Mouse (Mus musculus) urinary bladder, adult 18-20 months (tissue): ENCODE measurements around the gene 9130213A22Rik.

Experiments used
- DNase-seq, 2 experiments: peaks; one replicate each; pipeline ENCODE4 v3.0.0; 2022; ENCODE audit warnings: low spot score in 2 of 2, mixed read lengths in 2 of 2

The 9130213A22Rik gene

DNA sequence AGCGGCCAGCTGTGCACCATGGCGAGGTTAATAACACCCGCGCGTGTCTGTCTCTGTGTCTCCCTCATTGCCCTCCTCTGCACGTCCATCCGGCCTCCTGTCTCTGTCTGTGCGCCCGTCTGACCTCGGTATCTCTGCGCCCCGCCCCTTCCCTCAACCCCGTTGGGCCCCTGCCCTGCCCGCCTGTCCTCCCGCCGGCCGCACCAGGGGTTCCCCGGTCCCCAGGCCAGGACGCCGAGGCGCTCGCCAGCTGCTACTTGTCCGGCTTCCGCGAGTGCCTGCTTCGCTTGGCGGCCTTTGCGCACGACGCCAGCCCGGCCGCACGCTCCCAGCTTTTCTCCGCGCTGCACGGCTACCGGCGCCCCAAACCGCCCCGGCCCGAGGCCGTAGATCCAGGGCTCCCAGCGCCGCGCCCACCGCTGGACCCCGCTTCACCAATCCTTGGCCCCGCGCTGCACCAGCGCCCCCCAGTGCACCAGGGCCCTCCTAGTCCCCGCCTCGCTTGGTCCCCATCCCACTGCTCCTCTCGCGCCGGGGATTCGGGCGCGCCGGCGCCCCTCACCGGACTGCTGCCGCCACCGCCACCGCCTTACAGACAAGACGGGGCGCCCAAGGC lies at the start of gene 9130213A22Rik:
Gene 9130213A22Rik (minus strand): TSS at position 254 of the 616 bp plus-strand sequence.
- peak; percentile 79 to 84 for DNase-seq

DNA sequence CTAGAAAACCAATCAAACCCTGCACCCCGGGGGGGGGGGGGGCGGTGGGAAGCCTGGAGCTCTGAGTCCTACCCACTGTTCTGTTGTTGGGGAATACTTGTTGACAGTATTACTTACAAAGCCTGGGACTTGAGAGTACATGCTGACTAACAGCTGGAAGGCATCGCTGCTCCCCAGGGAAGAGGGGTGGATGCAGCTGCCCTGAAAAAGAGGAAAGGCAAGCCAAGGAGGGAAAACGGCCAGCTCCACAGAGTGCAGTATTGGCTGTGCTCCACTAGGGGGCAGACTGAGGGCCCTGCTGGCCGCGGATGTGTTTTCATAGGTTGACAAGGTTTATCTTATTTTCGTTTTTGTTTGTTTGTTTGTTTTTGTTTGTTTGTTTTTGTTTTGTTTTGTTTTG lies 49.2 kb upstream of the 9130213A22Rik start:
- DNase-seq = peak; percentile 38 to 64

DNA sequence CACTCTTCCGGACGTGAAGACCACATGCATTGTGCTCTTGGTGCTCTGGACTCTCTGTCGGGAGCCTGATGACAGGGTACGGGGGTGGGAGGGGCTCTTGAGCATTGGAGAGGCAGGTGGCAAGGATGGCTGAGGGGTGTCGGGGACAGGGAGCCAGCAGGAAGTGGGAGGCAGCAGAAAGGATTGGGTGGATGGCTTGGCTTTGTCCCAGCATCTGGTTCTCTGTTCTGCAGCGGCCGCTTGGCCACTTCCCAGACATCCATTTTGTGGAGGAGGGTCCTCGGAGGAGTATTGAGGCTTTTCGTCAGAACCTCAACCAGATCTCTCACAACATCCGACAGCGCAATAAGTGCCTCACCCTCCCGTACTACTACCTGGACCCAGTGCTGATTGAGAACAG lies 46.9 kb upstream of the 9130213A22Rik start:
- DNase-seq = no peak

DNA sequence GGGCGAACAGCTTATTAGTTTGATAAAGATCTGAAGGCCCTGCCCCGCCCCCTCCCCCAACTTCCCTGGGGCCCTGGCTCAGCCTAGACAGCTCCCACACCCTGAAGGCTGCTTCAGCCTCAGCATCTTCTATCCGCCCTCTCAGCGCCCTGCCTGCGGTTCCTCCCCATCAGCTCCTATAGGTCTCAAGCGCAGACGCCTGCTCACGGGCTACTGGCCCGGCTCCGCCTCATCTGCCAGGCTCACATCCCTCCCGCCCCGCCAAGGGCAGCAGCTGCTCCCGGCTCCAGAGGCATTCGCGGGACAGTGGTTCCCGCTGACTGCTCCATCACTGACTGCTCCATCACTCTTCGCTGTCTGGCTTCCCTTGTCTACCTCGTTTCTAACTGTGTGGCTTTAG lies 34.4 kb upstream of the 9130213A22Rik start, which contains the start of gene Alox12b:
Gene Alox12b (plus strand): TSS at position 190 of the 400 bp plus-strand sequence.
- no peak for DNase-seq

DNA sequence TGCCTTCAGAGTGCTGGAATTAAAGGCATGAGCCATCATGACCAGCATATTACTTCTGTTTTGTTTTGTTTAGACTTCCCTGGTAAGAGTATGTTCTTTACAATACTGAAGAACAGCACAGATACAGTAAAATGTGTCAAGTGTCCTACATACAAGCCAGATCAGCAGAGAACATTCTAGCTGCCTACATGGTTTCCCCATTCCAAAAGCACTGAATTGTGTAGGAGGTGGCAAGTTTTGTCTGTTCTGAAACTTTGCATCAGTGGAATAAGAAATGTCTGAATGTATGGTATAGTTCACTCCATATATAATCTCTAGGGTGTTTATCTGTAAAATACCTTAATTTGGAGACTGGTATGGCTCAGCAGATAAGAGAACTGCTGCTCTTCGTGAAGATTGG lies 33.0 kb upstream of the 9130213A22Rik start:
- no peak for DNase-seq

DNA sequence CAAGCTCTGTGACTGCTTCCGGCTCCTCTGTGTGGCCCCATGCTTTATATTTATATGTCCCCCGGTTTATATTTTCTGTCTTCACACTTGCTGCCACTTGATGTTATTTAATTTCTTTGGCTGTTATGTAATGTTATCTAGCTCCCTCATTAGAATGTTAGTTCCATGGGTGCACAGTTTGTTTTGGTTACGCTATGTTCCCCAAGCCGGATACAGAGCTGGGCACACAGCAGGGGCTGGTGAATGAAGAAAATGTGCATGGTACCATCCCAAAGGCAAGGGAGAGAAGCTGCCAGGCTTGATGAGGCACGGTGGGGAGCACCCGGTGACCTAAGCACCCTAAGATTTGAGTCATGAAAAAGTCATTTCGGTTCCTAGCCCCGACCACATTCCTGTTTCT lies 31.4 kb upstream of the 9130213A22Rik start:
- no peak for DNase-seq

DNA sequence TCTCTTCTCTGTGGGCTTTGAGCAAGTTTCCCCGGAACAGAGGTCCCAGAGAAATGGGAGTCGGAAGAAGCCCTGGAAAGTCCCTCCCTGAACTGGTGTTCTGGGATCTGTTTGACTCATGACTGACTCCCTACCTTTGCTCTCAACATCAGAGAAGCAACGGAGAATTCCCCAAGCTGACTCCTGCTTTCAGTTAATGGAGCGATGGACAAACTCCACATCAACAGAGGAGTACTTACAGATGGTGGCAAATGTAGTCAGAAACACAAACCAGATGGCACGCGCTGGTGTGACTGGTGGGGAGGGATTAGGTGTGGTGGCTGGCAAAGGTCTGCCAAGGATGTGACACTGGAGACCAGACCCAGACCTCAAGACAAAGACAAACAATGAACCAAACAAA lies 28.6 kb upstream of the 9130213A22Rik start:
- DNase-seq = no peak

DNA sequence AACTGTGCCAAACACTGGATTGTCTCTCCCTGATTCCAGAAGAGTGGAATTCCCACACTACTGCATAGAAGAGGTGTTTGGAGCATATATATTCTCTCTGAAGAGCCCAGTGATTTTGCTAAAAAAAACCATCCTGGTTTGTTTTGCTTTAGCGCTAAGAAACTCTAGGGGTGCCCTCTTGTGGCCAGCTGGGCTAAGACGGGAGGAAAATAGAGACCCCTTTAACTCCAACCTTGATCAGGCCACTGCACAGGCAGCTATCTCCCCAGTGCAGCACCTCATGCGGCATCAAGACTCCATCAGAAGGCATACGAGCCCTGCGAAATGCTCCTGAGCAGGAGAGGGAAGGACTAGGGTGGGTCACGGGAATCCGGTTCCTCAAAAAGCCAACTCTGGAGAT lies 28.1 kb upstream of the 9130213A22Rik start:
- DNase-seq = peak in 1 of 2 experiments; percentile 50

DNA sequence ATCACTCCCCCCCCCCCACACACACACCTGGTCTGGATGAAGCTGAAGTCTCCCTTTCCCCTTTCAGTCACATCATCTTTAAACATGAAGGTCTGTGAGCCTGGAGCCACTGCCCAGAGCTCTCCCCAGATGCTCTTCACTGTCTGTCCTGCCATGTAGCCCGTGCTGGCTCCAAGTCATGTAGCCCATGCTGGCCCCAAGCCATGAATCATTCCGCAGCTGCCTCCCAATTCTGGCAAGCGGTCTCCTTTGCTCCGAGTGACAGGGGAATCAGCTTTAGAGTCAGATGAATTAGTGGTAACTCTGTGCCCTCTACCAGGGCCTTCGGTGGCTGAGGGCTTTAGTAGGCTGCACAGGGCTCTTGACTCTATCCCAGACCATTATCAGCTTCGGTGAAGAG lies 27.3 kb upstream of the 9130213A22Rik start:
- no peak for DNase-seq

DNA sequence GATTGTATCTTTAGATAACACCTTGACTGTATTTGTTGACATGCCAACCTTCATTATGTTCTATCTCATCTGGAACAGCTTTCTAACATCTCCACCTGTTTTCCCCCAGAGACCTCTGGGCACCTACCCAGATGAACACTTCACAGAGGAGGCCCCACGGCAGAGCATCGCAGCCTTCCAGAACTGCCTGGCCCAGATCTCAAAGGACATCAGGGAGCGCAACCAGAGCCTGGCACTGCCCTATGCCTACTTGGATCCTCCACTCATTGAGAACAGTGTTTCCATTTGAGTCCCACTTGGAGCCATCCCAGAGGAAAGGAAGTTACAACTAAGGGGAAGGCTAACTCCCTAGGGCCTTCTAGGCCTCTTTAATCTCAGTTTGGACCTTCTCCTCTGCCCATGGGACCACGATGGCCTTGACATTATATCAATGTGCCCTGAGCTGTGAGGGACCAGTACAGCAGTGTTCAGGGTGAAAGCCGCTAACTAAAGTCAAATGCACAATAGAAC lies 26.1 kb upstream of the 9130213A22Rik start:
- no peak for DNase-seq

DNA sequence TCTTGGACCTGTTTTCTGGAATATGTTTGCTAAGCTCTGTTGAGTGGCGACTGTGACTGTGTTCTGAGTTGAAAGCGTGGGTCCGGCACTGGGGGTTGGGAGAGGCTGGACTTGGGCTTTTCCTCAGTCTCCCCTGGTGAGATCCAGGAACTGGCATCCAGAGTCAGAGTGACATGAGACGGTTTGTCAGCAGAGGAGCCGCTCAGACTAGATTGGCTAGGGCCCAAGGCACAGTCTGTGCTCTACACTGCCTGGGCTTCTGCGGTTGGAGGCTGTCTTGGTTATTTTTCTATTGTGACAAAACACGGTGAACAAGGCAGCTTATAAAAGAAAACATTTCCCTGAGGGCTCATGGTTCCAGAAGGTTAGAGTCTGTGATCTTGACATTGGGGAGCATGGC lies 25.2 kb upstream of the 9130213A22Rik start:
- DNase-seq = no peak

DNA sequence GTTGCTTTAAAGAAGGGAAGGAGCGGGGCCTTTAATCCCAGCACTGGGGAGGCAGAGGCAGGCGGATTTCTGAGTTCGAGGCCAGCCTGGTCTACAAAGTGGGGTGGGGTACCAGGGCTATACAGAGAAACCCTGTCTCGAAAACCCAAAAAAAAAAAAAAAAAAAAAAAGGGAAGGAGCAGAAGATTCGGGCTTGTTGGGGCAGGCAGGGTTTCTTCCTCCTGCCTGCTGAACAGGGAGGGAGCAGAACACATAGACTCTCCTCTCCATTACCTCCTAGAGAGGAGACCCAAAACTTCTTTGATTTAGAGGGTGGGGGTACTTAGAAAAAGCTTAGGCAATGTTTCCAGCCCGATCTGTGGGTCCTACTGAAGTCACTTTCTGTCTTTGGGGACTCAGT lies 13.0 kb upstream of the 9130213A22Rik start:
- DNase-seq = no peak

DNA sequence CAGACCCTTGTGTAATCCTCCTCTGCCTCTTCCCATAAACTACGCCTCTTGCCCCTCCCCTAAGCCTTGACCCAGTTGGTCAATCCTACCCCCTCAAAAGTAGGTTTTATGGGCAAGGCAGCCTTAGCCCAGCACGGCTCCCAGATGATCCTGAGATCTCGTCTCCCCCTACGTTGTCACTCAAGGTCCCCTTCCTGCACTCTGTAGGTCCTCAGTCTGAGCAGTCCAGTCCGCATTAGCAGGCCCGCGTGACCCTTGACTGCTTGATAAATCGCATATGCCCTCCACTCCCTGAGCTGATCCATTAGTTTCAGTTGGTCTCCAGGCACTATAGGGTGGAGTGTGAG lies 12.2 kb upstream of the 9130213A22Rik start:
- no peak for DNase-seq

DNA sequence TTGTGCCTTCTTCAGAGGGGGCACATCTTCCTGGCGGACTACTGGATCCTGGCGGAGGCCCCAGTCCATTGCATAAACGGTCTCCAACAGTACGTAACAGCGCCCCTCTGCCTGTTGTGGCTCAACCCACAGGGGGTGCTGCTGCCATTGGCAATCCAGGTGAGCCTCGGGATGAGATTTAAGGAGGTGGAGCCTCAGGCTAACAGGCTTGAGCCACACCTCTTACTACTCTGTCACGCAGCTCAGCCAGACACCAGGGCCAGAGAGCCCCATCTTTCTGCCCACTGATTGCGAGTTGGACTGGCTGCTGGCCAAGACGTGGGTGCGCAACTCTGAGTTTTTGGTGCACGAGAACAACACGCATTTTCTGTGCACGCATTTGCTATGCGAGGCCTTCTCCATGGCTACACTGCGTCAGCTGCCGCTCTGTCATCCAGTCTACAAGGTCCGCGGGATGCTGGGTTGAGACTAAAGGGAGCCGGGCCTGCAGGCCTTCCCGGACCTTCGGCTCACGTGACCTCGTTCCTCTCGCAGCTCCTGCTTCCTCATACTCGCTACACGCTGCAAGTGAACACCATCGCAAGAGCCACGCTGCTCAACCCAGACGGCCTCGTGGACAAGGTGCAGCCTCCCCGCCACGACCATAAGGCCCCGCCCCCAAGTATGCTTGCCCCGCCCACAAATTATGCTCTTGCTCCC lies 11.7 kb upstream of the 9130213A22Rik start:
- DNase-seq = peak in 1 of 2 experiments; percentile 45

DNA sequence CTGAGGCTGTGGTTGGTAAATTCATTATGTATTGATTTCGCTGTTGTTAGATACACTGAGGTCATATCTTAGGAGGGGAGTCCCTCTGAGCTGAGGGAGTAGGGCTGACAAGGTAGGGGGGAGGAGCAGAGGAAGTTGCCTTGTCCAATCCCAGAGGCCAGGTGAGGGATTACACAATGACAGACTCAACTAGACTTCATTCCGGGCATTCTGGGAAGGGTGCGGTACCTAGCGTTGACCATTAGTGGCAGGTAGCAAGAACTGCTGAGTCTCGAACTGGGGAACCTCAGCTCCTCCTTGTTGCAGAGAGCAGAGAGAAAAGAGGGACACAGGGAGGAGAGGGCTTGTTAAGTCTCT lies 11.2 kb upstream of the 9130213A22Rik start:
- DNase-seq = no peak

DNA sequence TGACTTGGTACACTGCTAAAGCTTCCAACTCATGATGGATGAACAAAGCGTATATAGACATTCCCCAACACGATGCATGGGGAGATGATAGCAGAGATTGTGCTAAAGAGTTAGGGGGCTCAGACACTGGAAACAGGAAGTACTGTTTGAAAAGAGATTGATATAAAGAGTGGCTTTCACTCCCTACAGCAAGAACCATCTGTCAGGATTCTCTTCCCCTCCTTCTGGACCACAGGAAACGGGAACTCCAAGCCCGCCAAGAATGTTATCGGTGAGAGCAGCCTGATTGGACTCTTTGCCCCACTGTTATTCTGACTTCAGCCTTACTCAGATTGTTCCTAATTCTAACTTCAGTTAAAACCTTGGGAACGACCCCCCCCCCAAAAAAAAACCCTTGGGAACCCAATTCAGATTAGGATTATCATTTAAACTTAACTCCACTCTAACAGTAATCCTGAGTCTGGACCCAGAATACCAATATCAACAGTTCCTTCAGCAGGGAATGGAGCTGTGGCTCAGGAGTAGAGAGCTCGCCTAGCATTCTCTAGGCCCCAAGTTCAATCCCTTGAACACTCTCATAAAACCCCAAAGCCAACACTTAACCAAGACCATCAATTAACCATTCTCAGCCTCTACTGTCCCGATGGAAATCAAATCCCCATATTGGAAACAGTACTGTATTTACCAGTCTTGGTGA lies 6.2 kb upstream of the 9130213A22Rik start:
- DNase-seq = no peak

DNA sequence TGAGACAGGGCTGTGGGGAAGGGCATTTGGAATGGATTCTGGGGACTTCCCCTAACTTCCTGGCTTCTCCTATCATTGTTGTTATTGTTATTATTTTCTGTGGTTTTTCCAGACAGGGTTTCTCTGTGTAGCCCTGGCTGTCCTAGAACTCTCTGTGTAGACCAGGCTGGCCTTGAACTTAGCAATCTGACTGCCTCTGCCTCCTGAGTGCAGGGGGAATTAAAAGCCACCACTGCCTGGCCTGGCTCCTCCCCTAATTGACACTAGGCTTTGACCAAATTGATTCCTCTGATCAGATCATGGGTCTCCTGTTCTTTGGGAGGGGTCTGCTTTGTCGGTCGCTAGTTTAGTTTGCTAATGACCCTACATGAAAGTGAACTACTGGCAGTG lies 4.3 kb upstream of the 9130213A22Rik start:
- DNase-seq = no peak

DNA sequence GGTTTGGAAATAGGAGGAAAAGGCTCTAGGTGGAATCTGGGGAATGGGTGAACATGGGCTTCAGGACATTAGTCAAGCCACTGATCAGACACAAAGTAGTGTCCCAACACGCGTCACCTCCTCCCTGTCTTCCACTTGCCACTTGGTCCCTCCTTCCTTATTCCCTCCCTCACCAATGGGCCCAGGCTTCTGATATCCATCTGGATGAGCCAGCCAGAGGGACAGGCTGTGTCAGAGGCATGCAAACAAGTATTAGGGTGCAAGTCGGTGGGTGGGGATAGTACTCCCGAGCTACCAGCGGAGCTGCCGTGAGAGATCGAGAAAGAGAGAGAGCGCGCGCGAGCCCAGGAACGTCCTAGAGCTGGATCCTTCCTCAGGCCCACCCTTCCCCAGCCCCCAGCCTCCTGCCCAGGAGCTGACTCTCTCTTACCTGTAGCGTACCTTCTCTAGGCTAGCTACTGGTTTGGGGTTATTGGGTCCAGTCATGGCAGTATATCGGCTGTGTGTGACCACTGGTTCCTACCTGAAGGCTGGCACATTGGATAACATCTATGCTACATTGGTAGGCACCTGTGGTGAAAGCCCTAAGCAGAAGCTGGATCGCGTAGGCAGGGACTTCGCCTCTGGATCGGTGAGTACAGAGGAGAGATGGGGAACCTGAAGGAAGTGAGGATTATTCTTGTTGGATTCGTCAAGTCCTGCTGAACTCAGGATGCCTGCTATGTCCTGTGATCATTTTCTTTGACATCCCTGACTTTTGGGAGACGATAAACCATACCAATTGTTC lies 3.7 kb upstream of the 9130213A22Rik start:
- DNase-seq = peak in 1 of 2 experiments; percentile 30

DNA sequence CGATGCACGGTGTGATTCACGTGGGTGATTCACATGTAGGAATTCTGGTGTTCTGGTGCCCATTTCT lies 3.3 kb upstream of the 9130213A22Rik start, which contains the start of gene Aloxe3:
Gene Aloxe3 (plus strand): TSS at position 45 of the 67 bp plus-strand sequence.
- no peak for DNase-seq

DNA sequence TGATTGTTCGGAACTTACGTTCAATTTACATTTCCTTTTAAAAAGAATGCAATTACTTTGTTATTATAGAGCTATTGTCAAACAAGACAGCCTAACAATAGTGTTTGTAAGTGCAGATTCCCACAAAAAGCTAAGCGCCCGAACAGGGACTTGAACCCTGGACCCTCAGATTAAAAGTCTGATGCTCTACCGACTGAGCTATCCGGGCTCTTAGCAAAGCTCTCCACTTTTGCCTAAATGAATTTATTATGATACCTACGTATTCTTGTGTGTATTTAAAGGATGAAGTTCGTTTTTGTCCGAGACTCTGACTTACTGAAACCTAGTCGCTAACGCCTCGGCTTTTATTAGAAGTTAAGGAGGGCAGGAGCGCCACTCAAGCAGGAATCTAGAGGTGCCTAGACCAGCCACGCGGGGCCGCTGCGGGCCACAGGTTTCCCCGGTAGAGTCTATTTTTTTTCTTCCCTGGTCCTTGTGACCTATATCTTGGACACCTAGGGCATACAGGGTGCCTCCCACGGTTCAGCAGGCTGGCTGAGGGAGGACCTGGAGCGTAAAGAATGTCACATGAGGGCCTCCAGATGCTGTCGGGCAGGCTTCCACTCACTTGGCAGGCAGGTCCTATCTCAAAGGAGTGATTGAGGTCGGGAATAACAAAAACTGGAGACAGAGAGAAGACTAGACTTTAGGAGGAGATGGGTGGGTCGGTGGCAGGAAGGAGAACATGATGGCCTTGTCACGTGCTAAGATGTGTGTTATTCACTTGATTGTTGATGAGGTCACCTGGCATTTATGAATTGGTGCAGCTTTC lies 2.9 kb upstream of the 9130213A22Rik start:
- peak; percentile 73 to 74 for DNase-seq

DNA sequence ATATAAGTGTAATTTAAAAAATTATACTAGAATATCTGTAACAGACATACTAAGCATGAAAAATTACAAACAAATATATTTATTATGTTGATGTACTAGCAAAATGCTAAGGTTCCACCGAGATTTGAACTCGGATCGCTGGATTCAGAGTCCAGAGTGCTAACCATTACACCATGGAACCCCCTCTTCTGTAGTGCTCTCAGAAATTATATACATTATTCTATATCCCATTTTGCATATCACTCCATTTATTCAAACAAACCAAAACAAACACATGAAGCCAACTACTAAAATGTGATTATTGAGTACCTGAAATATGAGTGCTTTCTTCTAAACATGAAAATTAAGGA lies 2.1 kb upstream of the 9130213A22Rik start:
- DNase-seq = no peak
